Mouse (Mus musculus) T-helper 2 cell (primary cell): ENCODE measurements at regions not wholly inside any gene's neighbourhood (a gene's known extent, or its start where the extent isn't known, plus 50 kb on each side); places are given as distances from the start of the nearest gene placed in this dataset.

Experiments
- in situ Hi-C: fragments of 300-600 bp; cut with MboI, MseI; formaldehyde crosslinking; loops from one replicate; pipeline ENCODE4 v1.15.1; 2025; ENCODE audit warnings: high pct_unique_total_duplicates

DNA sequence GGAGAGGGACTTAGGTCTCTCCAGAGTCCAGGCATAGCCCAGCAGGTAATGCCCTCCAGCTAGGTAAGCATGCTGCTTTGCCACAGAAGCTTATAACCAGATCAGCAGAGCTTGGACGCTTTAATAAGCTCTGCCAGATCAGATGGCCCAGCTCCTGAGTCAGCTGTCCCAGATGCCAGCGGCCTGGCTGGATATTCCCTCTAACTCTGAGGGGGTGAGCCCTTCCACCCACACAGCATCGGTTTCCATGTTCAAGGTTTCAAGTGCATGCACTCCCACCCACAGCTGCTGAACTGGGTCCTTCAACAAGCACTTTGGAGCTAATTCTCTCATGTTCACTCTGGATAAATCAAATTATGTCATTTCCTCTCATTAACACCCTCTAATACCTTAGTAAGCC lies 417.3 kb downstream of the 1810013L24Rik start:
- in situ Hi-C loops: no loop called here

GRCm38 (mm10) chr16:9253054-9253453 lies 423.2 kb downstream of the 1810013L24Rik start:
- in situ Hi-C loops: no loop called here

GRCm38 (mm10) chr16:9255351-9255750 lies 425.5 kb downstream of the 1810013L24Rik start:
- in situ Hi-C loops: no loop called here

DNA sequence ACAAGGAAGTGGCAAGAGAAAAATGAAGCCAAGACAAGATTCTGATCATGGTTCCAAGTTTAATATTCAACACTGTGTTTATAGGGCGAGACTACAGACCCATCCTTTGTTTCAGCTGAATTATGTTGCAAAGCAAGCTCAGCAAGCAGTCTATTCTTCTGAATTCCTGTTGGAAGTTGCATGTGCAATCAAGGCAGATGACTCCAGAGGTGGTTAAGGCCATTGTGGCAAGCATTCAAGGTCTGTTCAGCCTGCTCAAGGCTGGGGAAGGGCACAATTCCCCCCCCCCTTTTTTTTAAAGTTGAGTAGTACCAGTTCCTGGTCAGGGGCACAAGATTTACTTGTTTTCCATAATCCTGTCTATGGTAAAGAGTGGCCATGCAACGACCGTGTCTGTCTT lies 431.1 kb downstream of the 1810013L24Rik start:
- in situ Hi-C loops: no loop called here

GRCm38 (mm10) chr16:9264554-9265145 lies 434.8 kb downstream of the 1810013L24Rik start:
- in situ Hi-C loops: no loop called here

GRCm38 (mm10) chr16:9267204-9267603 lies 437.3 kb downstream of the 1810013L24Rik start:
- in situ Hi-C loops: no loop called here

- in situ Hi-C loops: no loop called here
Measured at GRCm38 (mm10) chr16:9270099-9270498, 440.2 kb downstream of the 1810013L24Rik start.

DNA sequence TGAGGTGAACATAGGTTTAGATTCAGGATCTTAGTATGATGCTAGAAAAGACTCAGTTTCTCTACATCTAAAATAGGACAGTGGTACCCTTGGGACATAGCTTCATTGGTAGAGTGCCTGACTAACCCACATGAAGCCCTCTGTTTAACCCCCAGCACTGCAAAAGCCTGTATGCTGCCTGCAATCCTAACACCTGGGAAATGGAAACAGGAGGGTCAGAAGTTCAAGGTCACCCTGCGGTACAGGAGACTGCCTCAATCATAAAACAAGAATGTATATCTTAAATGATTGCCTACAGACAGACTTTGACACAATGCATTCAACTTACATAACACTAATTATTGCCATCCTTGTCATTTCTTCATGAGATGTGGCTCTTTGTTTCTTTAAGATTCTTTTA lies 440.8 kb downstream of the 1810013L24Rik start:
- in situ Hi-C loops: no loop called here

DNA sequence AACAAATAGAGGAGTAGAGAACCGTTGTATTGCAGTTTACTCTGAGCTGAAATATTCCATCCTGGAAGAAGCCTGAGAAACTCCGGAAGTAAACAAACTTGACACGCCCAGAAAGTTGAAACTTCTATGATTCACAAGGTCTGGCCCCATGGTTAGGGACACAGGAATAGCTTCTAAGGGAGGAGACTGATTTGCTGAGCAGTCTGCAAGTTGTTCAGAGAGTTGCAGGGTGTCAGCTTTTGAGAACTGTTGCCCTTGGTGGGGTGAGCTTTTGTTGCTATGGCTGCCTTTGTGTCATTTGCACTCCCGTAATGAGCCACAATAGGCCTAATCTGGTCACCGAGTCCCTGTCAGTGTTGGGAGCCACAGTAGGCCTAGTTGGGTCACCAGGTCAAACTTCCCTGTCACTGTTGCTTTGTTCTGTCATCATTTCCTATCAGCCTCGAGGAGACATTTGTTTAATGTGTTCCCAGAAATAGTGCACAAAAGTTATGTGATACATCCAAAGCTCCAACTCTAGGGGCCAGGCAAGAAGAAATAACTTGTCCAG lies 443.9 kb downstream of the 1810013L24Rik start:
- in situ Hi-C loops: no loop called here

- in situ Hi-C loops: no loop called here
Measured at GRCm38 (mm10) chr16:9274583-9275100, 444.7 kb downstream of the 1810013L24Rik start.

DNA sequence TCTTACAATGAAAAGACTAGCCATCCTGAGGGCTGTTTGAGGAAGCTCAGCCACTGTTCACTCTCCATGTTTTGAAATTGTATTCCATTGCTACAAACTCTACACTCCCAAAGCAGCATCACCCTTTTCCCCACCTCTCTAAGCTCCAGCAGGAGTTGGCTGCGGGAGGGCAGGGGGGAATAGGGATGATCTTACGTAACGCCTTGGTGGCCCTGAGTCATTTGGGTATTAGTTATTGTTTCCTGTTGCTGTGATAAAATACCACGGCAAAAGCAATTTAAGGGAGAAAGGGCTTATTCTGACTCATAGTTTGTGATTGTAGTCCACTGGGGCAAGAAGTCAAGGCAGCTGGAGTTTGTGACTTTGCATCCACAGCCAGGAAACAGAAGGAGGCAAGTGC lies 445.5 kb downstream of the 1810013L24Rik start:
- in situ Hi-C loops: no loop called here

DNA sequence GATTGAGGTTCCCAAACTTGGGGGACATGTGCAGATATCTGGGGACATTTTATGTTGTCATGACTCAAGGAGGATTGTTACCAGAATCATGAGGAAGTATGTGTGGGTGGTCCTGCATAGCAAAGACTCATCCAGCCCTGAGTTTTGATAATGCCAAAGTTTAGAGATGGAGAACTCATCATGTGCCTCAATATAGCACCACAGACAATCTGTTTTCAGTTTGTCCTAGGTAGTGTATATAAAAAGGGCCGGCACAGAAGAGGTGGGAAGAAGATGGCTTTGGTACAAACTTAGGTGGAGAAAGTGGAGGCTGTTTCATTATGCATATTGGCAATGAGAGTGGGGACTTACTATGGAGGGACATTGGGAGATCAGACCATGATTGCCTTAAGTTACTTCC lies 447.2 kb downstream of the 1810013L24Rik start:
- in situ Hi-C loops: no loop called here

GRCm38 (mm10) chr16:9279726-9280125 lies 449.8 kb downstream of the 1810013L24Rik start:
- in situ Hi-C loops: no loop called here

DNA sequence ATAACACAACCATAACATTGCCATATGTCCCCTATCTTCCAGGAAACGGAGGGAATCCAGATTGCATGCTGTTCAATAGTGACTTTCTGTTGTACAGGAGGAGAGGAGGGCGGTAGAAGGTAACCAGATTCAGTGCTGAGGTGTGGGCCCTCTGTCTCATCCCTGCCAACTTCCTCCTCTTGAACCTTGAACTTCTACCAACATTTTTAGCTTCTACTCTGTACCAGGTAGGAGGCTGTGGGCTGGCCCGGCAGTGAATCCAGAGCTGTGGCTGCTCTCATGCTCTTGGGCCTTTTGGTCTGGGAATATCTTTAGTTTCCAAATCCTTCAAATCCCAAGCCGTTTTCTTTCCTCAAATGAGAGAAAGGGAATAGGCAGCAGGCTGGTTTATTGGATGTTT lies 450.5 kb downstream of the 1810013L24Rik start:
- in situ Hi-C loops: no loop called here

- in situ Hi-C loops: no loop called here
Measured at GRCm38 (mm10) chr16:9280931-9281330, 451.0 kb downstream of the 1810013L24Rik start.

GRCm38 (mm10) chr16:9284423-9284822 lies 454.5 kb downstream of the 1810013L24Rik start:
- in situ Hi-C loops: no loop called here

GRCm38 (mm10) chr16:9285921-9286320 lies 456.0 kb downstream of the 1810013L24Rik start:
- in situ Hi-C loops: no loop called here

- in situ Hi-C loops: no loop called here
Measured at GRCm38 (mm10) chr16:9287557-9287956, 457.7 kb downstream of the 1810013L24Rik start.

GRCm38 (mm10) chr16:9291356-9292020 lies 461.6 kb downstream of the 1810013L24Rik start:
- in situ Hi-C loops: no loop called here

- in situ Hi-C loops: no loop called here
Measured at GRCm38 (mm10) chr16:9303134-9303533, 473.2 kb downstream of the 1810013L24Rik start.

DNA sequence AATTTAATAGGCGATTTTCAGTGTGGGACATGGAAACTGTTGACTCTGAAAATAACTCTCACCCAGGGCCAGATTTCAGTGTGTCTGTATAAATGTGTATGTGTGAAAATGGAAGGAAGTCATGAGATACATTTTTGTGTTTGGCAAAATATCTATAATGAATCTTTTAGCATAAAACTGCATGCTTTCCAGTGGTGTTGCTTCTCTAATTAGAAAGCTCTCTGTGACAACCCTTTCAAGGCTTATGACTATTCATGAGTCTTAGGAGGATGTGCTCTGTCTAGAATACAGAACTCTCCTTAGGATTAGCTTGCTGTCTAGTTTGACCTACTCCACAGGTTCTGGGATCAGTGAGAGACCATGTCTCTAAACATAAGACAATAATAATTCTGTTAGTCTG lies 474.2 kb downstream of the 1810013L24Rik start:
- in situ Hi-C loops: no loop called here

GRCm38 (mm10) chr16:9310744-9311143 lies 480.8 kb downstream of the 1810013L24Rik start:
- in situ Hi-C loops: no loop called here

DNA sequence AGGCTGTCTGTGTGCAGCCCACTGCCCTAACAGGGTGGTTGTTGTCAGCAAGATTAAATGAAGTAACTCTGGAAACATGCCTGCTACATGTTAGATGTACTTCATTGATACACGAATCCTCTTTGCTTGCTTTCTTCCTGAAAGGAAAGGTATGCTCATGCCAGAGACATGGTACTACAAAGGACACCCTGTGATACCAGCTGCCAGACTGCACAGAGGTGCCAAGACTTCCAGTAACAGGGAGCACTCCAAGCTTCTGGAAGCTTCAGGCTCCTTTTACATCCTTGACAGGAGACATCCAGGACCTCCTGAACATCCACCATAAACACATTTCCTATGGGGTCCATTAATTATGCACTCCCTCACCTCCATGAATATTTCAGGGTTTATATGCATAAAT lies 505.7 kb downstream of the 1810013L24Rik start:
- in situ Hi-C loops: no loop called here
